Mouse (Mus musculus) spleen, adult 2 months (tissue): ENCODE data around the gene Rybp. TPM values are rescaled to one million over a fixed set of nuclear protein-coding genes. Genes with fewer than 3 reads are reported as not detected.

ENCODE experiments used
- DNase-seq, 2 experiments: peaks; one replicate each; pipeline versions ENCODE4 v3.0.0 to v3.0.0-alpha.2; 2012 to 2021; ENCODE audit warnings: low spot score in 2 of 2, low read depth in 1 of 2
- H3K27ac ChIP-seq: fragments of 200-500 bp; 2 replicates; pipeline ENCODE4 v1.5.1; 2012; ENCODE audit warnings: low read length, inconsistent platforms; ENCODE audit not compliant: insufficient read depth
- H3K27me3 ChIP-seq: fragments of 200-500 bp; 2 replicates; pipeline ENCODE4 v1.6.1; 2012; ENCODE audit warnings: mild to moderate bottlenecking, moderate library complexity, low read length, inconsistent platforms; ENCODE audit not compliant: control insufficient read depth, insufficient read depth
- H3K36me3 ChIP-seq: fragments of 200-500 bp; 2 replicates; pipeline ENCODE4 v1.6.1; 2012; ENCODE audit warnings: mild to moderate bottlenecking, low read length, inconsistent platforms; ENCODE audit not compliant: control insufficient read depth, insufficient read depth
- H3K4me1 ChIP-seq: fragments of 200-500 bp; 2 replicates; pipeline ENCODE4 v1.6.1; 2011; ENCODE audit warnings: inconsistent platforms; ENCODE audit not compliant: control insufficient read depth, insufficient read depth, insufficient read length
- H3K4me3 ChIP-seq: fragments of 200-500 bp; 2 replicates; pipeline ENCODE4 v1.5.1; 2011; ENCODE audit warnings: mild to moderate bottlenecking, inconsistent platforms; ENCODE audit not compliant: insufficient read depth, insufficient read length; ENCODE audit errors: extremely low read depth
- CTCF ChIP-seq: fragments of 200-500 bp; IDR thresholded peaks from 2 replicates; pipeline ENCODE4 v1.5.1; 2011; ENCODE audit warnings: mild to moderate bottlenecking, inconsistent platforms; ENCODE audit not compliant: insufficient read depth, insufficient read length, insufficient replicate concordance; ENCODE audit errors: extremely low read depth
- POLR2A ChIP-seq: fragments of 200-500 bp; IDR thresholded peaks from 2 replicates; pipeline ENCODE4 v1.6.1; 2011; ENCODE audit warnings: low read depth, low read length, inconsistent platforms
- WGBS: fragments of 180-500 bp; shearing (Covaris S2); methylation state at CpG from one replicate; pipeline ENCODE4 v1.1.7; 2018; 5-methylcytosine and 5-hydroxymethylcytosine counted together
- polyA plus RNA-seq: library from polyadenylated mRNA; depleted of rRNA; stranded (reverse); fragments of >200 nt; gene quantifications from 2 replicates; pipeline ENCODE4 v1.2.3, GENCODE M21; 2012; rRNA removed

The Rybp gene
- 12.2 and 13.4 TPM in 2 replicates for polyA plus RNA-seq

DNA sequence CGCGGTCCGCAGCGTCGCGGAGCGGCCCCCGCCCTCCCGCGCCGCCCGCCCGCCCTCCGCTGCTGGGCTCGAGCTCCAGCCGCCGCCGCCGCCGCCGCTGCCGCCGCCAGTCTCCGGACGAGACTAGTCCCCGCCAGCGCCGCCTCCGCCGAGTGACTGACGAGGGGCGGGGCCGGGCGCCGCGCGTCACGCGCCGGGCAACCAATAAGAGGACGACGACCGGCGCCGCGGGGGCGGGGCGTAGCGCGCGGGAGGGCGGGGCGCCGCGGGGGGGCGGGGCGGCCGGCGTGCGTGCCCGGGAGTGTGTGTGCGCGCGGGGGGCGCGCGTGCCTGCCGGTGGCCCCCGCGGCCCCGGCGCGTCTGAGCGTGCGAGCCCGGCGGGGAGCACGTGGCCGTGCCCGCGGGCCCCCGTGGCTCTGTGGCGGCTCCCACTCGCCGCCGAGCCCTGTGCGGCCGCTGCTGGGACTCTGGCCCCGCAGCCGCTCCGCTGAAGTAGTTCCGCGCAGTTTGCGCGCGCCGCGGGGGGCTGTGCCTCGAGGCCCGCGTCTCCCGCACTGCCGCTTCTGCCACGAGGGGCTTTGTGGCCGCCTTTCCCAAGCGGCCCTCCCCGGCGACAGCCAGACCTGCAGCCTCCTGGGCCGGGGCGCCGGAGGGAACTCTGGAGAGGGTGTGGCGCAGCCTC, at the start of gene Rybp:
Gene Rybp (minus strand): TSS at position 152 of the 682 bp plus-strand sequence.
- Histone ChIP-seq H3K36me3 (no peaks in the 10 kb centered on the region), H3K27me3 (peaks cover 7% of the 10 kb centered on the region), H3K4me3 (peak within 1 kb of the TSS; percentile 72), H3K27ac (peak within 1 kb of the TSS; percentile 78), H3K4me1 (peaks cover 6% of the 10 kb centered on the region)
- no peak for TF ChIP-seq CTCF
- no peak for TF ChIP-seq POLR2A
- peak; percentile 75 to 89 for DNase-seq
- 2% methylated on average over 54 of the region's 112 CpGs for WGBS

GRCm38 (mm10) chr6:100336591-100337148, 49.4 kb upstream of the Rybp start:
- Histone ChIP-seq H3K27me3 (no peaks in the 10 kb centered on the region), H3K4me3 (no peak overlapping the region), H3K4me1 (peaks cover 5% of the 10 kb centered on the region), H3K27ac (no peak overlapping the region), H3K36me3 (no peaks in the 10 kb centered on the region)
- no peak for DNase-seq
- no peak for TF ChIP-seq CTCF
- no peak for TF ChIP-seq POLR2A
- 90% methylated on average over 14 of the region's 14 CpGs for whole genome bisulfite sequencing

- H3K27me3 ChIP-seq = no peaks in the 10 kb centered on the region
- no peaks in the 10 kb centered on the region for H3K36me3 ChIP-seq
- H3K4me3 ChIP-seq = no peak overlapping the region
- TF ChIP-seq POLR2A (no peak), CTCF (no peak)
- no peaks in the 10 kb centered on the region; the same call in 1 of the 2 replicates for H3K4me1 ChIP-seq
- 44% methylated on average over 18 of the region's 18 CpGs for WGBS
- no peak for DNase-seq
- no peak overlapping the region for H3K27ac ChIP-seq
Measured at GRCm38 (mm10) chr6:100335506-100336144, 48.3 kb upstream of the Rybp start.

DNA sequence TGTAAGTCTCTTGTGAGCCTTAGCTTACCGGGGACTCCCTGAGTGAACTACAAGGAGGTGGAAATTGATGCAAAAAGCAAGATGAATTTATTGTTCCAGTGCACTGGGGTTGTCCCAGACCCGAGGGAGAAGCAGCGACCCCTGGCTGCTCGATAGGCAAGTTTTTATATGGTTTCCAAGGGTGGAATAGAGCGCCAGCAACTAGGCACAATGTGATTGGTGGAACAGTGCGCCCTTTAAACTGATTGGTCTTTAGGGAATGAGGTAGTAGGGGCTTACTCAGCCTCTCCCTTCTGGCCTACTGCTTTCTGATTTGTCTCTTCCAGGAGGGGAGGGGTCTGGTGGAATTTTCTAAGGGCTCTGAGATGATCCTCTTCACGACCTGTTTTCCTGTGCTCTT, 46.5 kb upstream of the Rybp start:
- WGBS = 71% methylated on average over 7 of the region's 7 CpGs
- TF ChIP-seq CTCF = no peak
- TF ChIP-seq POLR2A = no peak
- H3K27ac ChIP-seq = no peak overlapping the region
- no peaks in the 10 kb centered on the region for H3K27me3 ChIP-seq
- DNase-seq = no peak
- no peaks in the 10 kb centered on the region for H3K36me3 ChIP-seq
- H3K4me1 ChIP-seq = no peaks in the 10 kb centered on the region; the same call in 1 of the 2 replicates
- H3K4me3 ChIP-seq = no peak overlapping the region

- 89% methylated on average over 4 of the region's 4 CpGs for WGBS
- Histone ChIP-seq H3K4me3 (no peak overlapping the region), H3K27me3 (no peaks in the 10 kb centered on the region), H3K36me3 (no peaks in the 10 kb centered on the region), H3K27ac (no peak overlapping the region), H3K4me1 (no peaks in the 10 kb centered on the region; the same call in 1 of the 2 replicates)
- DNase-seq = no peak
- TF ChIP-seq POLR2A = no peak
- no peak for TF ChIP-seq CTCF
Measured at GRCm38 (mm10) chr6:100332479-100332878, 45.2 kb upstream of the Rybp start.

GRCm38 (mm10) chr6:100331582-100331981, 44.3 kb upstream of the Rybp start:
- Histone ChIP-seq H3K36me3 (no peaks in the 10 kb centered on the region), H3K27me3 (no peaks in the 10 kb centered on the region), H3K4me1 (no peaks in the 10 kb centered on the region), H3K4me3 (no peak overlapping the region), H3K27ac (no peak overlapping the region)
- WGBS = 36% methylated on average over 8 of the region's 8 CpGs
- DNase-seq = no peak
- TF ChIP-seq CTCF (no peak), POLR2A (no peak)
